Mouse (Mus musculus) brown adipose tissue, adult 24 weeks (tissue): ENCODE results near the gene Pik3c2b. TPM values are rescaled to one million over a fixed set of nuclear protein-coding genes. Genes with fewer than 3 reads are reported as not detected.

Source experiments
- H3K27ac ChIP-seq: fragments of 200-500 bp; replicated peaks from 2 replicates; pipeline ENCODE4 v1.5.1; 2012; ENCODE audit warnings: low read depth, mild to moderate bottlenecking, low read length
- H3K4me1 ChIP-seq: fragments of 200-500 bp; 2 replicates; pipeline ENCODE4 v1.6.1; 2012; ENCODE audit warnings: low read length, mixed read lengths; ENCODE audit not compliant: control insufficient read depth, insufficient read depth, insufficient read length
- H3K4me3 ChIP-seq: fragments of 200-500 bp; 2 replicates; pipeline ENCODE4 v1.5.1; 2012; ENCODE audit warnings: low read depth, mild to moderate bottlenecking, low read length, moderate library complexity; ENCODE audit not compliant: insufficient read depth
- polyA plus RNA-seq: library from polyadenylated mRNA; stranded (reverse); fragments of >200 nt; gene quantifications from 2 replicates; pipeline ENCODE4 v1.2.4, GENCODE M21; 2012; ENCODE audit not compliant: missing spikeins, insufficient read depth, insufficient read length

Pik3c2b gene
- polyA plus RNA-seq, 1 experiment, result 1.1 TPM

GRCm38 (mm10) chr1:133050001-133050431 lies 4.5 kb downstream of the Pik3c2b start:
- H3K4me1 ChIP-seq, result peaks cover 15% of the 10 kb centered on the region
- H3K27ac ChIP-seq, result no peak overlapping the region
- H3K4me3 ChIP-seq, result no peak overlapping the region

DNA sequence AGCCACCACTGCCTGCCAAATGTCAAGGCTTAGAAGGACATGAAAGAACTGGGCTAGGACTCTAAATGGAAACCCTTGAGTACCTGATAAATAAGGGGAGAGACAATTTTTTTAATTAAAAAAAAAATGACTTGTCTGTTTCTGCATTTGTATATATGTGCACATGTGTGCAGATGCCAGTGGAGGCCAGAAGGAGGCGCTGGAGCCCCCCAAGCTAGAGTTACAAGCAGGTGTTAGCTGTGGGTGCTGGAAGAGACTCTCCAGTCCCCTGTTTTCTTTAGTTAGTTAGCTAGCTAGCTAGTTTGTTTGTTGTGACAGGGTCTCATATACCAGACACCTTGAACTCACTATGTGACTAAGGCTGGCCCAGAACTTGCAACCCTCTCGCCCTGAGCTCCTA lies 6.4 kb downstream of the Pik3c2b start:
- Histone ChIP-seq H3K27ac (no peak overlapping the region), H3K4me3 (no peak overlapping the region), H3K4me1 (peaks cover 15% of the 10 kb centered on the region)

- H3K27ac ChIP-seq, result 0 out of 2 replicates have a peak overlapping the region, but pooled peaks have one; percentile 7
- H3K4me1 ChIP-seq, result peaks cover 24% of the 10 kb centered on the region
- no peak overlapping the region for H3K4me3 ChIP-seq
These were observed 7.6 kb downstream of the Pik3c2b start for GRCm38 (mm10) chr1:133053034-133053433.

DNA sequence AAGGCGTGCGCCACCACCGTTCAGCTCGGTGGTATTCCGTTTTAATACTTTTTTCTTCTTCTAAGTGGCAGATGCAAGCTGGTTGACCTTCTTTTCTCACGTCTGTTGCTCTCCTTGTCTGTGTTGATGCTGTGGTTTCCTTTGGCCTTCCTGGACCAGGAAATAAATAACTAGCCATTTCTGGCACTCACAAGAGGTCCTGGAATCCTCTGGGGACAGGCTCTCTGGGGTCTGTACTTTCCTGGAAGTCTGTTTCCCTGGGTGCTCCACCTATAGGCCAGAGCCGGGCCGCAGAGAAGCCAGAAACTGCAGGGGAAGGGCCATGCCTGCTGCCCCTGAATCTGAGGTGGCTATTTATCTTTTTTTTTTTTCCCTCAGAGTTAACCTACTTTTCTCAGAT lies 8.9 kb downstream of the Pik3c2b start:
- peak overlapping the region; percentile 36; the same call in 1 of the 2 replicates for H3K27ac ChIP-seq
- H3K4me1 ChIP-seq, result peaks cover 26% of the 10 kb centered on the region
- no peak overlapping the region for H3K4me3 ChIP-seq

DNA sequence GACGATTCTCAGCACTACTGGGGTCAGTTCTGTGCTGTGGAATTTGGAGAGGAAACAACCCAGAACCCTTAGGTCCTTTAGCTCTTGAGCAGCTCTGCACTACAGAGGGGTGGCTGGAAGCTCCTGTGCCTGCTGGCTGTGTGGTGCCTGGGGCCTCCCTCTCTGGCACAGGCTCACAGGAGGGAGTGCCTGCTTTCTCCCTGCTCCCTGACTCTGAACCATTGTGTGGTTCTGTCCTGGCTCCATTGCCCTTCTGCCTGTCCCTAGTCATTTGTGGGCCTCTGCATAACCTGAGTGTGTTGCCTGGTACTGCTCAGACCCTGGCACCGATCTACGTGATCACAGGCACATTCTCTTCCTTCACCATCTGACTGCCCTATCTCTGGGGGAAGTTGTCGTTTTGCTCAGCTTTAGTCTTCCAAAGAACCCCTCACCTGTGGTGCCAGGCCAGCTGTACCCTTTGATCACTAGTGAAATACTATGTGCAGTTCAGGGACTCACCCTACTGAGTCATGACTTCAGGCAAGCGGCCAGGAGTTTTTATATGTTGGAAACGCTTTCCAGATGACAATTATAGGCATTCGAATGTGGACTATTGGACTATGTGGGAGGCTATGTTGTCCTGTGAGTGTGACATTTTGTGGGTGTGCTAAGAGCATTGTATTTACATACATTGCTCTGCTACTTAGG lies 12.0 kb downstream of the Pik3c2b start:
- H3K27ac ChIP-seq, result 0 out of 2 replicates have a peak overlapping the region, but pooled peaks have one; percentile 23
- peaks cover 24% of the 10 kb centered on the region for H3K4me1 ChIP-seq
- H3K4me3 ChIP-seq, result no peak overlapping the region

GRCm38 (mm10) chr1:133059592-133059991 lies 14.1 kb downstream of the Pik3c2b start:
- Histone ChIP-seq H3K27ac (no peak overlapping the region), H3K4me3 (no peak overlapping the region), H3K4me1 (peaks cover 14% of the 10 kb centered on the region)

- Histone ChIP-seq H3K4me3 (no peak overlapping the region), H3K4me1 (peaks cover 14% of the 10 kb centered on the region), H3K27ac (no peak overlapping the region)
These were observed 15.2 kb downstream of the Pik3c2b start for GRCm38 (mm10) chr1:133060681-133061080.

DNA sequence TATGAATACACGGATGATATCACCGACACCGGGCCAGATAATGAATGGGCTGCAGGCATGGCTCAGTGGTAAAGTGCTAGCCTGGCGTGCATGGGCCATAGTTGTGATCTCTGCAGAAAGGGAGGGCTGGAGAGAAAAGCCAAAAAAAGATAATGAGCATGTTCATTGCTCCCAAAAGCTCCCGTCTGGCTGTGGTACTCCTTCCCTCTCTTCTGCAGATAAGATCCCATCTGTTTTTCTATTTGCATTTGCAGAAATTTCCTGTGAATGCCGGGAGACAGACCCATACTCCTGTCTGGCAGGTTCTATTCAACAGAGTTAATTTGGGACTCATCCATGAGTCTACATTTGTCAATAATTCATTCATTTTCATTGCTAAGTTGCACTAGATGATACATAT lies 17.7 kb downstream of the Pik3c2b start:
- Histone ChIP-seq H3K27ac (no peak overlapping the region), H3K4me1 (peaks cover 7% of the 10 kb centered on the region; the same call in 1 of the 2 replicates), H3K4me3 (no peak overlapping the region)

DNA sequence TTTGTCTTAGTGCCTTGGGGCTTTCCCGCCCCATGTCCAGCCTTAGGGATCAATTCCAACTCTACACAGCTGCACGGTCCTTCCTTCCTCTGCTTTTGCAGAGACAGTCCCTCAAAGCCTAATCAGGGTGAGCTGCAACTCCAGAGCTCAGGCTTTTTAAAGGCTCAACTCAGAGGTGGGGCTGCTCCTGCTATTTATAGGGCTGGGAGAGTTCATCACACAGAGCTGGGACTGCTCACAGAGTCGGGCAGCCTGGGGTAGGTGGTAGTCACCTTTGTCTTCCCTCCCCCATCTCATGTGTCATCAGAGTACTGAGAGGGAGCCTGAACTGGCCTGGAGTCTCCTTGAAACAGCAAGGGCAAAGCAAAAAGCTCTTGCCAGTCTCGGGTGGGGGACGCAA lies 22.8 kb downstream of the Pik3c2b start:
- Histone ChIP-seq H3K4me3 (peak overlapping the region; percentile 45), H3K4me1 (peaks cover 39% of the 10 kb centered on the region), H3K27ac (peak overlapping the region; percentile 95)

DNA sequence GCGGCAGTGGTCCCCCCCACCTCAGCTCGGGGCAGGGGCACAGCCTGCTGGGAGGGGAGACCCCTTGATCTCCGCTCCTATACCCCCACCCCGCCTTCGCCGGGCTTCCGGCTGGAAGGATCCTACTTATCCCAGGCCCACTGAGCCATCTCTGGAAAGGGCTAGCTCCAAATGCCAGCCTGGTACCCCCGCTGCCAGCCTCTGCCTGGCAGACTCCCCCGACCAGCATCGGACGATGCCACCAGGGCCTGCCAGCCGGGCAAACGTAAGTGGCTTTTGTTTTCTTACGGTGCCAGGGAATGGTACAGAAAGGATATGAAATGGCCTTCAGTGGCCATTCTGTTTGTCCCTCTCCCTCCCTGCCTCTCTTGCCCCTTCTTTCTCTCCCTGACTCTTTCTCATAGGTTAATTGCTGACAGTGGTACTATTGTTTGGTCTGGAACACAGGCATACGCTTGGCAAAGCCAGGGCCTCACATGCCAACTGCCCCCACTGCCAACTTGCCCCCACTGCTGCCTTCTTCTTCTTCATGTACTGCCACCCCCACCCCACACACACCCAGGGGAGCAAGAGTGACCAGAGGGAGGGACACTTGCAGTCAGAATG lies 23.3 kb downstream of the Pik3c2b start:
- Histone ChIP-seq H3K27ac (peak overlapping the region; percentile 95), H3K4me3 (peak overlapping the region; percentile 45), H3K4me1 (peaks cover 39% of the 10 kb centered on the region)

DNA sequence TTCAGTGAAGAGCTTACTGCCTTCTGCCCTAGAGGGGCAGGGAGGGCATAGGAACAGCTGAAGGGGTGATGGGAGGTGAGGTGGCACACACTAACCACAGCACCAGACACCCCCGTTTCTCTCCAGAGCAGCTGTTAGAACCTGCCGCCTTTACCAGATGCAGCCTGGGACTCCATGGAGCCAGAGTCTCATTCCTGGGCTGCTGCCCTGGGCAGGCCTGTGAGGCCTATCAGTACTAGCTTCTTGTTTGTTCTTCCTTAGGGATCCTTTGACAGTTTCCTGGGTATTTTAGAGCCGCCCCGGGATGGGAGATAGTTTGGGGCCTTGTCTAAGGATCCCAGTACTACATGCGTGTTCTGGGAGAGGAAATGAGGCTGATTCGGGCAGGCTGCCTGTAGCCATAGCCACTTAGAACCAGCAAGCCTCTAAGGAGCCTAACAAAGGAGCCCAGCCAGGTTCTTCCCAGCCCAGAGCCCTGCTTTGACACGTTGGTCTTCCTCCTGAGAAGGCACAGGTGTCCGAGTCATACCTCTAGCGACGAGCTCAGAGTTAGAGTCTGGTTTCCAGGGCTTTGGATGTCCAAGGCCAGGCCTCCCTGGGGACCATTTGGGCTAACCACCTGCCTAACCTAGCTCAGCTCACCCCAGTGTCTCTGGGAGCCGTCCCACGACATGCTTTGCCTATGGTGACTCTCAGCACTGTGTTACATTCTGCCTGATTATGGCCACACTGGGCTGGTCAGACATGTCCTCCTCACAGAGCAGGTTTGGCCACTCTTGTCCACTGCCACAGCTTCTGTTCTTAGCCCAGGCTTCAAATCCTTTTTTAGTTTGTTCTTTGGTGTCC lies 24.0 kb downstream of the Pik3c2b start:
- Histone ChIP-seq H3K4me3 (peak overlapping the region; percentile 45), H3K27ac (peak overlapping the region; percentile 95), H3K4me1 (peaks cover 43% of the 10 kb centered on the region)

- H3K4me3 ChIP-seq, result peak overlapping the region; percentile 45
- peak overlapping the region; percentile 95 for H3K27ac ChIP-seq
- peaks cover 46% of the 10 kb centered on the region for H3K4me1 ChIP-seq
These were observed 24.7 kb downstream of the Pik3c2b start for GRCm38 (mm10) chr1:133070157-133070556.

DNA sequence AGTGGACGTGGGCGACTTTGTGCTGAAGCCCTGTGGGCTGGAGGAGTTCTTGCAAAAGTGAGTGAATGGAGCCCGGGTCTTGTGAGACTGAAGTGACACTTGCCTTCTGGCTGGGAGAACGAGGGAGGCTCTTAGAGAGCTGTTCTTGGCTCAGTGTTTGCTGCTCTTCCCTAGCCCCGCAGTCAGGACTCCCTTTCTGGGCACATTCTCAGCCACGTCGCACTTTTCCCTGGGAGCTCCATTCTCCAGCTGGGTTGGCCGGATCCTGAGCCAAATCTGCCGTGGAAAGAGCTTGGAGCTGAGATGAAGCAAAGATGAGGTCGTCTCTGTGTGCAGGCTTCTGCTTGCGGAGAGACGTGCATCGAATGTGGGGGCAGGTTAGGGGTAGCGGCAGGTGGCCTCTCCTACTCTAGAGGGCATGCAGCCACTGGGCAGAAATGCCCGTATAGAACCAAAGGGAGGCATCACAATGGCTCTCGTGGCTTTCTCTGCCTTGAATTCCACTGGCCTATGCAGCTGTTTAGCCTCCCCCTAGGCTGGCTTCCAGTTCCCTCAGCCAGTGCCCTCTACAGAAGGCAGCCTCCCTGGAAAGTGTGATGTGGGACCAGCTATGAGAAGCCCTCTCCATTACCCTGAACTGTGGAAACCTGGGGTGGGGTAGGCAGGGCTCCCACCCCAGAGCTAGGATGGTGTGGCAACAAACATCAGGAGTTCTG lies 26.4 kb downstream of the Pik3c2b start:
- peak overlapping the region; percentile 94 for H3K27ac ChIP-seq
- no peak overlapping the region for H3K4me3 ChIP-seq
- peaks cover 57% of the 10 kb centered on the region for H3K4me1 ChIP-seq

DNA sequence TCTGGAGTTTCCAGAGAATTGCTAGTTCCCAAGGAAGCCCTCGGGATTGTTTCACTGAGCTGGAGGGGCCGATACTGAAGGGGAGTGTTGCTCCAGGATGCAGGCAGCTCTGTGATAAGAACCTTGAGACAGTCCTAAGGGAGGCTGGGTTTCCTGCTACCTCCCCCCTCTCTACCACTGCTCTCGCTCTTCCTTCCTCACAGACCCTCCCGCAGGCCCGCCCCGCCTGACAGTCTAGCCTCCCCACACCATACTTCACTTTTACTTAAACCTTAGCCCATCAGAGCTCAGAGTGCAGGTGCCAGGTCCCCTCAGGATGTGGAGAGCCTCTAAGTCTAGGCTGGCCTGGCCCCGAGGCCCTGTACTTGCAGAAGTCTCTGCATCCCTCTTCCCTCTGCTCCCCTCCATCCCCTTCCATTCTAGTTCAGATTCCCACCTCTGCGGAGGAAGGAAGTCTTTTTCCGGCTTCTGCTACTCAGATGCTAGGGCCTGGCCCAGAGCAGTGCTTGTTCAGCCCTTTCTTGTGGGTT lies 27.9 kb downstream of the Pik3c2b start:
- H3K4me3 ChIP-seq, result no peak overlapping the region
- peaks cover 63% of the 10 kb centered on the region for H3K4me1 ChIP-seq
- H3K27ac ChIP-seq, result peak overlapping the region; percentile 96
